Mouse (Mus musculus) c-Kit-negative CD71-positive TER-119-positive erythroid progenitor cells, embryonic 14.5 days (primary cell): ENCODE measurements around the gene Set.

Experiments used
- DNase-seq: peaks from one replicate; pipeline ENCODE4 v3.0.0-alpha.2; 2013; ENCODE audit warnings: low read depth, low spot score

Gene Set

DNA sequence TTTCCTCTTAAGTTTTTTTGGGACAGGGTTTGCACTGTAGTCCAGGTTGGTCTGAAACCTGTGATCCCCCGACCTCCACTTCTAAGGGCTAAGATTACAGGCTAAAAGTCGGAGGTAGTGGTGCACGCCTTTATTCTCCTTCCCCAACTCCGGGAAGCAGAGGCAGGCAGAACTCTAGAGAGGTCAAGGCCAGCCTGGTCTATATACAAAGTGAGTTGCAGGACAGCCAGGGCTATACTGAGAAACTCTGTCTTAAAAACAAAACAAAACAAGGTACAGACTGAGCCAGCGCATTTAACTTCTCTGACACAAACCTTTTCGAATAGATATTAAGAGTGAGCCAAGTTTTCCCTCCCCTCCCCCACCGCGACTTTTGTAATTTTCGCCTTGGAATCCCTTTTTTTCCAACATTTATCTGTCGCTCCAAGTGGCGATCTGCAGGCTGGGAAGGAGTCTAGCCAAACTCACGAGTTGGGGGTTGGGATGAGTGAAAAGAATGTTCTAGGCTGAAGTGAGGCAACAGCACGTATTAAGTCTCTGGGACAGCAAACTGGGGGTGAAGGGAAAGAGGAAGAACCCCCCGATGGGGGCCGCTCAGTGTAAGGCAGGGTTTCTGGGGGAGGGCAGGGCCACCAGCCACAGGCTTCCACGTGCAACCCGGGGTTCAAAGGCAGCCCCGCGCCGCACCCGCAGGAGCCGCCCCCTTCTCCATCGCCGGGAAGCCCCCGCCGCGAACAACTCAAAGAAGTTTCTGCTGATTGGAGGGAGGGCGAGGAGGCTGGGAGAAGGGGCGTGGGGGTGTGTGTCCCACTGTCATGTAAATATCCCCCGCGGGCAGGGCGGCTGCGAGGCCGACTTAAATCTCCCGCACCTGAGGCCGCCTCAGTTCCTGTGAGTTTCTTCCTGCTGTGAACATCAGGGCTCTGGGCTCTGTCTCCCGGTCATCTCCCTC lies 4.3 kb downstream of the Set start:
- DNase-seq: no peak

DNA sequence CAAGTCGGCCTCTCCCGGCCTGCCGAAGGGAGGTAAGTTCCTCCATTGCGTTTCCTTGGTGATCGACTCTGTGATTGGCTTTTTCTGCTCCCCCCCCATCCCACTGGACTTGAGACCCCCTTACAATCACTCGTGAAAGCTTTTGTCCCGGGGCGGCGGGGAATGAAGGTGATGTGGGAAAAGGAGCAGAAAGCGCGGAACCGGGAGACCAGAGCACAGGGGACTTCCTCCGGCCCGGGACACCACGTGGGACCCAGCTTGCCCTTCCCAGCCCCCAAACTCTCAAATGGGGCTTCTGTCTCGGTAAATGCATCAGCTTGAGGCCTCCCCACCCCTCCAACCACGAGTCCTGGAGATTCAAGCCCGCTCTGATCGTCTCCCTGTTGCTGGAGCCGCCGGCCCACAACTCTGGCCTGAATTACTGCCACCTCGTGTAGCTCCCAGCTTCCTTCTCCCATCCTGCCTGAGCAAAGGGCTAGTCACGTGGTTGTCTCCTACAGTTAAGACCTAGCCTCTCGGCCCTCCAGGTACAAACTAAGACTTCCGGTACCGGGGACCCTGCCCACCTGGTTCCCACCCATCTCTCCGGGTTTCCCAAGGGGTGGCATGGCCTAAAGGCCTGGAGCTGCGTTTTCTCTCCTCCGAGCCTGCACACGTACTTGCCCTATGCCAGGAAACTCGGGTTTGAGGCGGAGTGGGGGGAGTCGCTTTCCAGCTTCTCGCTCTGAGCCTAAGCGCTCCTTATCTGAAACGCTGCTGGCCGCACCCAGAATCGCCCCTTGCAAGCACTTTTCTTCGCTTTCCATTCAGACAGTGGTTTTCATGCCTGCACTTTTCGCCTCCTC lies 5.3 kb downstream of the Set start:
- DNase-seq: peak; percentile 56

GRCm38 (mm10) chr2:30063235-30063634 lies 6.1 kb downstream of the Set start:
- no peak for DNase-seq

DNA sequence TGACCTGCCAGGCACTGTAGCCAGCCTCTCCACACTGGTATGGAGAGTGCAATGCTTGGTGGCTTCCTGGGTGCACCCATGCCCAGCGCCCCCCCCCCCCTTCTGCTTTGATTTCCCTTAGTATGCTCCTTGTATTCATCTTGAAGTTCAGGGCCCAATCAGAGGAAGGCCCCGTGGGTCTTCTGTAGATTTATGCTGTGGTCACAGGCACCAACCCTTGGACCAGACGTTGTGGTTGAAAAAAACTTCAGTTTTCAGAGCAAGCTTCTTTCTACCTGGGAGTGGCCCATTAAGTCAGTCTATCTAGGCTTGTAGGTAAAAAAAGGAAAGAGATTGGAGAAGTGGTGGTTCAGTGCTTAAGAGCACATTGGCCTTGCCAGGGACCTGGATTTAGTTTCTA lies 6.6 kb downstream of the Set start:
- no peak for DNase-seq

DNA sequence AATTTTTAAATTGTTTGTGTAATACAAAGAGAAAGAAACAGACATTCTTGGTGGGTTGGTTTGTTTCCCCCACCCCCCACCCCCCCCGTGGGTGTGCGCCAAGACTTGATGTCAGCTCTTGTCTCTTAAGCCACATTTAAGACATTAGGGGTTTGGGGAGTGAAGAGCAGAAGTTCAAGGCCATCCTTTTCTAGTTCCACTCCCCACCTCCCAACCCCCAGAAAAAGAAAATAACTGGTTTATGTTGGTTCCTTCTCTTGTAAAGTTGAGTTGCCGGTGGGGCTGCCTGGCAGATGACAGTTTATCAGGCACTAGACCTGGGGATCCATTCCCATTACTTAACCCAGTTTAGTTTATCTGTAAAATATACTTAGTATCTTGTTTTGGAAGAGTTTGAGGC lies 7.1 kb downstream of the Set start:
- no peak for DNase-seq

GRCm38 (mm10) chr2:30066046-30066901 lies 9.1 kb downstream of the Set start:
- peak; percentile 81 for DNase-seq

DNA sequence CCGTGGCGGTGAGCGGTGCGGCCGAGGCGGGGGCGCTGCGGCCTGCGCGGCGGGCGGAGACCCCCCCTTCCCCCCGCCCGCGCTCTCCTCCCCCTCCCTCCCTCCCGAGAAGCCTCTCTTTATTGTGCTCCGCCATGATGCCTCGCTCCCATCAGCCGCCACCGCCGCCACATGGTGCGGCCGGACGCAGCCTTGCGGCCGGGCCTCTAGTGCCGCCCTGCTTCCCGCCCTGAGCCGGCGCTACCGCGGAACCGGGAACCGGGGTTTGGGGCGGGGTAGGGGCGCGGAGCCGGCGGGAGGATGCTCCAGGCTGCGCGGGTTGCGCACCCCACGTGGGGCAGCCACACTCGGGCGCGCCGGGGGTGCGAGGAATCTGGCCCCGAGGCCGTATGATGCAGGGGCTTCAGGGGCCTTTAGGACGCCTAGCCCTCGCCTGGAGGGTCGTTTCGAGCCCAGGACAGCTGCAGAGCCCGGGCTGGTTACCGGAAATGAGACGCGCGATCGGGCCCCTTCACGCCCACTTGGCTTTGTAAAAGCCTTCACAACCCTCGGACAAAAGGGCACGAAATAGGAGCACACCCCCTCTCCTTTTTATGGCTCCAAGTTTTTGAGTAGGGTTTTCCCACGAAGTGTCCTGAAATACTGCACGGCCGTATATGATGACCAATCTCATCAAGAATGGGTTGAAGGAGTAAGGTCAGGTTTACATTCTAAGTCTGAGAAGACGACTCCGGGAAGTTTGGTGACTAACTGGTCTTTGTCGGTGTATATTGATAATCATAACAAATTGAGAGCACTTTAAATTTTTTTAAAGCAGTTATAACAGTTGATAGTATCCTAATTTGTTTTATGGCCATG lies 10.1 kb downstream of the Set start:
- DNase-seq: no peak

GRCm38 (mm10) chr2:30067962-30068361 lies 10.8 kb downstream of the Set start:
- no peak for DNase-seq

DNA sequence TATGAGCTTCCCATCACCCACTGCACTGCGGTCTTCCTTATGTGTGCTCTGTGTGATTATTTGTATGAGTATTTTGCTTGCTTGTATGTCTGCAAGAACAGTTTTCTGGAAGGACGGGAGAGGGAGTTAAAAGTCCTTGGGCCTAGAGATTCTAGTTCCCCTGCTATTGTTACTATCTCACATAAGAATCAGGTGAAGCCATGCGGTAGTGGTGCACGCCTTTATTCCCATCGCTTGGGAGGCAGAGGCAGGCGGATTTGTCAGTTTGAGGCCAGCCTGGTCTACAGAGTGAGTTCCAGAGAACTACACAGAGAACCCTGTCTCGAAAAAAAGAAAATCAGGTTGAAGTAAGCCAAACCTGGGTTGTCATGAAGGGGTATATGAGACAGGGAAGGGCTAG lies 15.7 kb downstream of the Set start:
- no peak for DNase-seq

DNA sequence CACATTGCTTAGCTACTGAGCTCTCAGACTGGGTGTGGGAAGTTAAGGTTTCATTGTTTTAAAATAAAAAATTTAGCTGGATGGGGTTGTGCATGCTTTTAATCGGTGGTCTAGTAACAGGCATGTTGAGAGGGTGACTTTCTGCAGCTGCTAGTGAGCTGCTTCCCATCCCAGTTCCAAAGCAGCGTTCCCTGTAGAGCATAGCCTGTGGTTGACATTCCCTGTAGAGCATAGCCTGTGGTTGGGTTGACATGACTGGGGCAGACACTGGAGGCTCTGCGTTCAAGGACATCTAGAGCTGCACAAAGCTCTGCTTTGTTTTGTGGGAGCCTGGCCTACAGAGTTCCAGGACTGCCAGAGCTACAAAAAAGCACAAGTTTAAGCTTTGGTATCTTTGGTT lies 16.1 kb downstream of the Set start:
- DNase-seq: no peak

DNA sequence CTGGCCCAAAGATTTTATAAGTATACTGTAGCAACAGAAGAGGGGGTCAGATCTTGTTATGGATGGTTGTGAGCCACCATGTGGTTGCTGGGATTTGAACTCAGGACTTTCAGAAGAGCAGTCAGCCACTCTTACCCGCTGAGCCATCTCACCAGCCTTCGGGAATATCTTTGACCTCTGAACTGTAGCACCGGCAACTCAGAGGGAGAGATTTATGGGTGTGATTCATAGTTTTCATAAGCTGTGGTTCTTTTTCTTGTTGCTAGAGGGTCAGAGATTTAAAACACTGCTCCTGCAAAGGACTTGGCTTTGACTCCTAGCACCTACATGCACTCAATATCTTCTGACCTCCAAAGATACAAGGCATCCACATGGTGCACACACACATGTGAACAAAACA lies 18.4 kb downstream of the Set start:
- no peak for DNase-seq

- no peak for DNase-seq
Observed at GRCm38 (mm10) chr2:30076439-30076838, 19.3 kb downstream of the Set start.

DNA sequence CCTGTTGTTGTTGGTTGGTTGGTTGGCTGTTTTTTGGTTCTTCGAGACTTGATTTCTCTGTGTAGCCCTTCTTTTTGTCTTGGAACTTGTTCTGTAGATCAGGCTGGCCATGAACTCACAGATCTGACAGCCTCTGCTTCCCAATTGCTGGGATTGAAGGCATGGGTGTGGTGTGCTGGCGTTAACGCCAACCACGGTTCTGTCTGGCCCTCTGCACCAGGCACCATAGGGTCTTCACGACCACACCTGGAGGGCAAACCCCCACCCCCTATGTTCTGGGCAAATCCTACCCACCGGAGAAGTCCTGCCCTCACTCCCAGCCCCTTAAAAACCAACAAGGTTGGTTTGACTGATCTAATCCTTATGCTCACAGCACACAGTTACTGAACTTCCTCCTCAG lies 19.8 kb downstream of the Set start:
- DNase-seq: no peak

- DNase-seq: peak; percentile 62
Observed at GRCm38 (mm10) chr2:30077502-30078348, 20.5 kb downstream of the Set start, which contains the start of gene Pkn3. Pkn3 (plus strand) TSS chr2:30077684.

DNA sequence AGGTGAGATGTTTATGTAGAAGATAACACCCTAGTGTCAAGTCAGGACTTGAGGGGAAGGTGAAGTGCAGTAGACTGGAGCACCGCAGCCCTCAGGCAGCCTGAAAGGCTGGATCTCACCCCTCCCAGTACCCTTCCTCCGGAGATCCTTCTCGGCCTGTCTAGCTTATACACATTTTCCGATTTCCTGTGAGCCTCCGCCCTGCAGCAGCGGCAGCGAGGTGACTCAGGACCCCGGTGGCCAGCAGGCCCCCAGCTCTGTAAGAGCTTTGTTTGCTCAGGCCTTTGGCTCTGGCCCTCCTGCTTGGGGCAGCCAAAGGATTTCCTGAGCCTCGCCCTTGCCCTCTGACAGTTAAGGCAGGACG lies 21.2 kb downstream of the Set start:
- no peak for DNase-seq

- DNase-seq: no peak
Observed at GRCm38 (mm10) chr2:30078760-30079159, 21.6 kb downstream of the Set start.

GRCm38 (mm10) chr2:30080181-30080800 lies 23.1 kb downstream of the Set start:
- DNase-seq: no peak

- no peak for DNase-seq
Observed at GRCm38 (mm10) chr2:30084113-30084512, 26.9 kb downstream of the Set start.

- no peak for DNase-seq
Observed at GRCm38 (mm10) chr2:30084632-30085031, 27.5 kb downstream of the Set start.
